Mouse (Mus musculus) ES-E14 (cell line): Measurements from ENCODE around the gene Lcn6. TPM values are rescaled to one million over a fixed set of nuclear protein-coding genes. Genes with fewer than 3 reads are reported as not detected.
A peak's percentile ranks its signal among the peaks of the same experiment; 100 is the strongest.

Experiments
- DNase-seq: peaks from one replicate; pipeline ENCODE4 v3.0.0-alpha.2; 2013; ENCODE audit warnings: low read depth, low spot score
- H3K27ac ChIP-seq: 2 replicates; pipeline ENCODE4 v1.5.1; 2012; ENCODE audit warnings: low read depth, mild to moderate bottlenecking, low read length, moderate library complexity, mixed read lengths; ENCODE audit not compliant: poor library complexity, insufficient read depth, severe bottlenecking
- H3K36me3 ChIP-seq: 2 replicates; pipeline ENCODE4 v1.6.1; 2012; ENCODE audit warnings: mild to moderate bottlenecking, low read length, moderate library complexity, mixed read lengths; ENCODE audit not compliant: control insufficient read depth, poor library complexity, insufficient read depth, severe bottlenecking
- H3K4me1 ChIP-seq, 2 experiments: fragments of 150-350 bp in 1 of 2; sonication (generic) in 1 of 2; 2 replicates each; pipeline ENCODE4 v1.6.1; 2012; ENCODE audit warnings: low read length in 2 of 2, mild to moderate bottlenecking in 1 of 2, mixed read lengths in 1 of 2; ENCODE audit not compliant: control insufficient read depth in 2 of 2, insufficient read depth in 2 of 2, poor library complexity in 1 of 2
- H3K4me3 ChIP-seq, 2 experiments: fragments of 150-350 bp in 1 of 2; sonication (generic) in 1 of 2; 2 replicates each; pipeline ENCODE4 v1.5.1; 2012; ENCODE audit warnings: low read length in 2 of 2, low read depth in 1 of 2, mild to moderate bottlenecking in 1 of 2, mixed read lengths in 1 of 2; ENCODE audit not compliant: insufficient read depth in 1 of 2, poor library complexity in 1 of 2, severe bottlenecking in 1 of 2
- H3K9ac ChIP-seq: 2 replicates; pipeline ENCODE4 v1.6.1; 2012; ENCODE audit warnings: low read depth, mild to moderate bottlenecking, low read length, mixed read lengths; ENCODE audit not compliant: poor library complexity, insufficient read depth, severe bottlenecking
- H3K9me3 ChIP-seq: fragments of 150-350 bp; sonication (generic); 2 replicates; pipeline ENCODE4 v1.6.1; 2012; ENCODE audit warnings: low read depth, mild to moderate bottlenecking, low read length; ENCODE audit not compliant: control insufficient read depth, insufficient read depth
- CHD2 ChIP-seq: IDR thresholded peaks from 2 replicates; pipeline ENCODE4 v1.6.1; 2014; ENCODE audit warnings: mild to moderate bottlenecking, low read depth, low read length, inconsistent platforms
- HCFC1 ChIP-seq: IDR thresholded peaks from 2 replicates; pipeline ENCODE4 v1.6.1; 2012; ENCODE audit warnings: low read length, inconsistent platforms, borderline replicate concordance; ENCODE audit not compliant: insufficient read depth
- MAFK ChIP-seq: IDR thresholded peaks from 2 replicates; pipeline ENCODE4 v1.6.1; 2014; ENCODE audit warnings: mild to moderate bottlenecking, low read depth, low read length, inconsistent platforms; ENCODE audit not compliant: insufficient read depth
- ZC3H11A ChIP-seq: IDR thresholded peaks from 2 replicates; pipeline ENCODE4 v1.6.1; 2012; ENCODE audit warnings: low read depth, mild to moderate bottlenecking, inconsistent platforms, low read length, borderline replicate concordance
- ZNF384 ChIP-seq: IDR thresholded peaks from 2 replicates; pipeline ENCODE4 v1.6.1; 2012; ENCODE audit warnings: low read depth, low read length, inconsistent platforms
- in situ Hi-C, 2 experiments: fragments of 600-800 bp; cut with MboI; formaldehyde crosslinking; loops; one replicate each; pipeline ENCODE4 v1.15.1; 2025; ENCODE audit warnings: low sequenced_read_pairs in 2 of 2, inconsistent platforms in 1 of 2; ENCODE audit not compliant: unreplicated experiment in 2 of 2
- total RNA-seq: library from RNA; depleted of rRNA; stranded (reverse); fragments of 300-350 nt; gene quantifications from 2 replicates; pipeline ENCODE4 v1.2.3, GENCODE M21; 2012

Gene Lcn6
- total RNA-seq, 1 experiment: not detected

DNA sequence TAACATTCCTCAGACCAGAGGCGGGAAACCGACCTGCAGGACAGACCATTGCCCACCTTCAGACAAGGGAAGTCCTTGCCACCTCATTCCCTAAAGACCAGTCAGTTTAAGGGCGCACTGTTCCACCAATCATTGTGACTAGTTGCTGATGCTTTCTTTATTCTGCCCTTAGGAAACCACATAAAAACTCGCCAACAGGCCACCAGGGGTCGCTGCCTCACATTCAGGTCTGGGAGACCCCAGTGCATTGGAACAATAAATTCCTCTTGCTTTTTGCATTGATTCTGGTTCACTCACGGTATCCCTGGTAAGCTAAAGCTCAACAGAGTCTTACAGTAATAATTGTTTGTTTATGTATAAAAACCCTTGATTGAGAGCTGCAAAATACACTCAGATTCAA lies 36.7 kb upstream of the Lcn6 start:
- H3K9me3 ChIP-seq: no peaks in the 10 kb centered on the region
- in situ Hi-C loops: no loop called here
- no peak overlapping the region for H3K4me3 ChIP-seq
- no peak overlapping the region for H3K27ac ChIP-seq
- H3K9ac ChIP-seq: no peak overlapping the region
- no peak for TF ChIP-seq HCFC1
- TF ChIP-seq ZNF384: no peak
- no peak for TF ChIP-seq CHD2
- no peak for TF ChIP-seq MAFK
- TF ChIP-seq ZC3H11A: no peak
- no peaks in the 10 kb centered on the region for H3K4me1 ChIP-seq
- peak; percentile 40 for DNase-seq
- no peaks in the 10 kb centered on the region for H3K36me3 ChIP-seq

- Histone ChIP-seq H3K36me3 (no peaks in the 10 kb centered on the region), H3K9me3 (no peaks in the 10 kb centered on the region), H3K4me3 (no peak within 1 kb of the TSS), H3K4me1 (no peaks in the 10 kb centered on the region), H3K9ac (no peak within 1 kb of the TSS), H3K27ac (no peak within 1 kb of the TSS)
- in situ Hi-C loops: no loop called here
- TF ChIP-seq MAFK (no peak), ZNF384 (no peak), CHD2 (no peak), ZC3H11A (no peak), HCFC1 (no peak)
- DNase-seq: no peak
Observed at GRCm38 (mm10) chr2:25652902-25653301, 23.7 kb upstream of the Lcn6 start, which contains the start of gene Lcn8. Lcn8 (plus strand) TSS chr2:25653120.

DNA sequence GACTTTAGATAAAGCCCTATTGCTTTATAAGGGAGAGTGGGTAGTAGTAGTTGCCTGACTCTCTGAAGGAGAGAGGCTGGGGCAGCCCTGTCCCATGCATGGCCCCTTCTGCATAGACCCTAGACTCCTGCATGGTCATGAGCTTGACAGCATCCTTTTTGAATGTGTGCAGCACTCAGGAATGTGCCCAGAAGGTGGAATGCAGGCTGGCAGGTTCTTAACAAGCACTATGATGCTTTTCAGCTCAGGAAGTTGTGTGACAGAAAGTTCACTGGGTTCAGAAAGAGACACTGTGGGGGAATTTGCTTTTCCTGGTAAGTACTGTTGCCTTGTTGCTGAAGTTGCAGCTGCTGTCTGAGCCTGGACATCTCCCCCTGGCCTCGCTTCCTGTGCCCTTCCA lies 22.1 kb upstream of the Lcn6 start:
- DNase-seq: no peak
- TF ChIP-seq ZC3H11A: no peak
- TF ChIP-seq CHD2: no peak
- no peak for TF ChIP-seq ZNF384
- TF ChIP-seq MAFK: no peak
- TF ChIP-seq HCFC1: no peak
- Histone ChIP-seq H3K9me3 (no peaks in the 10 kb centered on the region), H3K4me1 (no peaks in the 10 kb centered on the region), H3K9ac (no peak overlapping the region), H3K4me3 (no peak overlapping the region), H3K27ac (no peak overlapping the region), H3K36me3 (no peaks in the 10 kb centered on the region)
- in situ Hi-C loops: no loop called here

- Histone ChIP-seq H3K27ac (no peak overlapping the region), H3K4me3 (no peak overlapping the region), H3K4me1 (no peaks in the 10 kb centered on the region), H3K9me3 (no peaks in the 10 kb centered on the region), H3K9ac (no peak overlapping the region), H3K36me3 (no peaks in the 10 kb centered on the region)
- TF ChIP-seq ZNF384: no peak
- no peak for TF ChIP-seq ZC3H11A
- TF ChIP-seq HCFC1: no peak
- TF ChIP-seq CHD2: no peak
- TF ChIP-seq MAFK: no peak
- in situ Hi-C loops: no loop called here
- no peak for DNase-seq
Observed at GRCm38 (mm10) chr2:25656691-25657090, 19.9 kb upstream of the Lcn6 start.

- no peak overlapping the region for H3K27ac ChIP-seq
- no peak overlapping the region for H3K4me3 ChIP-seq
- TF ChIP-seq CHD2 (no peak), MAFK (no peak), ZNF384 (no peak), ZC3H11A (no peak), HCFC1 (no peak)
- H3K9me3 ChIP-seq: no peaks in the 10 kb centered on the region
- no peaks in the 10 kb centered on the region for H3K4me1 ChIP-seq
- in situ Hi-C loops: no loop called here
- no peak overlapping the region for H3K9ac ChIP-seq
- no peaks in the 10 kb centered on the region for H3K36me3 ChIP-seq
- DNase-seq: no peak
Observed at GRCm38 (mm10) chr2:25657246-25657645, 19.3 kb upstream of the Lcn6 start.
